Mouse (Mus musculus) midbrain, embryonic 16.5 days (tissue): ENCODE measurements around the gene Gm20388. TPM values are rescaled to one million over a fixed set of nuclear protein-coding genes. Genes with fewer than 3 reads are reported as not detected.
"Not testable (repeated sequence)": the region's sequence is repeated elsewhere in the genome, so short reads cannot be mapped to it uniquely, and the experiment has no call there.

Source experiments
- ATAC-seq: fragments of 200-750 bp; cut with Nextera tagmentation; 2 replicates; pipeline ENCODE4 v1.8.0; 2017; ENCODE audit warnings: moderate TSS enrichment
- H3K27ac ChIP-seq: fragments of 300-500 bp; sonication (generic); 2 replicates; pipeline ENCODE4 v1.5.1; 2014; ENCODE audit warnings: mild to moderate bottlenecking, low read length, mixed read lengths
- H3K27me3 ChIP-seq: fragments of 300-500 bp; sonication (generic); 2 replicates; pipeline ENCODE4 v1.6.1; 2014; ENCODE audit warnings: low read depth, low read length, mixed read lengths; ENCODE audit not compliant: control insufficient read depth, insufficient read depth
- H3K36me3 ChIP-seq: fragments of 300-500 bp; sonication (generic); 2 replicates; pipeline ENCODE4 v1.6.1; 2014; ENCODE audit warnings: mild to moderate bottlenecking, low read length, moderate library complexity, mixed read lengths; ENCODE audit not compliant: control insufficient read depth, insufficient read depth
- H3K4me1 ChIP-seq: fragments of 300-500 bp; sonication (generic); 2 replicates; pipeline ENCODE4 v1.6.1; 2014; ENCODE audit warnings: mild to moderate bottlenecking, low read length, mixed read lengths; ENCODE audit not compliant: control insufficient read depth, insufficient read depth
- H3K4me2 ChIP-seq: fragments of 300-500 bp; sonication (generic); 2 replicates; pipeline ENCODE4 v1.6.1; 2014; ENCODE audit warnings: mild to moderate bottlenecking, low read length, mixed read lengths
- H3K4me3 ChIP-seq: fragments of 300-500 bp; sonication (generic); 2 replicates; pipeline ENCODE4 v1.5.1; 2014; ENCODE audit warnings: low read depth, mild to moderate bottlenecking, low read length, moderate library complexity, mixed read lengths
- H3K9ac ChIP-seq: fragments of 300-500 bp; sonication (generic); 2 replicates; pipeline ENCODE4 v1.6.1; 2014; ENCODE audit warnings: low read depth, low read length, mixed read lengths
- H3K9me3 ChIP-seq: fragments of 300-500 bp; sonication (generic); replicated peaks from 2 replicates; pipeline ENCODE4 v1.6.1; 2014; ENCODE audit warnings: mild to moderate bottlenecking, low read length, mixed read lengths; ENCODE audit not compliant: control insufficient read depth, poor library complexity, severe bottlenecking
- WGBS: fragments of 180-500 bp; shearing (Covaris S2); extraction: QIAGEN DNeasy Blood & Tissue Kit; methylation state at CpG from one replicate; pipeline ENCODE4 v1.1.7; 2014; 5-methylcytosine and 5-hydroxymethylcytosine counted together
- polyA plus RNA-seq: library from polyadenylated mRNA; unstranded; fragments of >200 nt; fragmentation: Nextera tagmentation; extraction: Ambion mirVana; gene quantifications from 2 replicates; pipeline ENCODE4 v1.2.1, GENCODE M21; 2015

Gene Gm20388
- polyA plus RNA-seq, 1 experiment from 2014 or later: 7.5 TPM

DNA sequence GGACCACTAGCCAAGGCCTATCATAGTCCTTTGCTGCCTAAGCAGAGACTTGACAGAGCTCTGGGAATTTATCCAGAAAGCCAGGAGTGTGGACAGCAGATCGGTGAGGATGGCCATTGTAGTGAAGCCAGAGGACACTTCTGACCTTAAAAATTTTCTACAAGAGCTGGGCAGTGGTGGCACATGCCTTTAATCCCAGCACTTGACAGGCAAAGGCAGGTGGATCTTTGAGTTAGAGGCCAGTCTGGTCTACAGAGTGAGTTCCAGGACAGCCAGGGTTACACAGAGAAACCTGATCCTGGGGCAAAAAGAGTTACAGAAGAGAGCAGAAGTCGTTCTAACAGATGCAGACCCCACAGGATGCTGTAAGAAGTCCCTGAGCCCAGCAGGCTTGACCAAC lies 2405.8 kb downstream of the Gm20388 start:
- WGBS: 63% methylated on average over 2 of the region's 2 CpGs

DNA sequence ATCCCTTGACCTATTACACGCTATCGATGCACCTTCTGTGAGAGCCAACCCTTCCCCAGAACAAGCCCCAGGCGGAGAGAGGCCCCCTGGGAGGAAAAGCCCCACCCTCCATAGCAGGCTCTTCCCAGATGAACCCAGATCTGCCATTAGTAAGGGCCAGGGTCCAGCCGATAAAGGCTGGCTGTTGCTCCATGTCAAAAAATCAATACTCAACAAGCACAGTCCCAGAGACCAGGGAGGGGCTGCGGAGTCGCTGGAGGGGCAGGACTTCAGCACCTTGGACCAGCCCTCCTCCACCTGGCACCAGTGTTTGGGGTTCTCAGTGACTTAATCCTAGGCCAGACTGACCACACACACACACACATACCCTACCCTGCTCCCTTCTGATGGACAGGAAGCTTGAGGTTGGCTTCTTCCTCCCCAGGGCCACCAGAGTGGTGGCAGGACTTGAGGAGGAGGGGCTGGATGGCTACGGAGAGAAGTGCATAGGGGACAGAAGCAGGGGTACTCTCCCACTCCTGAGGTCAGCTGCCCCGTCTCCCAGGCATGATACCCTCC lies 2407.4 kb downstream of the Gm20388 start:
- no peak overlapping the region for H3K9ac ChIP-seq
- WGBS: 53% methylated on average over 8 of the region's 8 CpGs
- no peak overlapping the region for H3K4me3 ChIP-seq
- no peaks in the 10 kb centered on the region for H3K9me3 ChIP-seq
- H3K27ac ChIP-seq: no peak overlapping the region
- no peaks in the 10 kb centered on the region for H3K27me3 ChIP-seq
- no peak for ATAC-seq
- H3K36me3 ChIP-seq: no peaks in the 10 kb centered on the region
- H3K4me1 ChIP-seq: peaks cover 4% of the 10 kb centered on the region; the same call in 1 of the 2 replicates
- no peak overlapping the region for H3K4me2 ChIP-seq

More for the DNA sequence above, 2405.8 kb downstream of the Gm20388 start:
- Histone ChIP-seq H3K4me2 (no peak overlapping the region), H3K36me3 (no peaks in the 10 kb centered on the region), H3K9ac (no peak overlapping the region), H3K9me3 (no peaks in the 10 kb centered on the region), H3K27ac (no peak overlapping the region), H3K27me3 (no peaks in the 10 kb centered on the region), H3K4me3 (no peak overlapping the region), H3K4me1 (peaks cover 4% of the 10 kb centered on the region; the same call in 1 of the 2 replicates)
- no peak for ATAC-seq

DNA sequence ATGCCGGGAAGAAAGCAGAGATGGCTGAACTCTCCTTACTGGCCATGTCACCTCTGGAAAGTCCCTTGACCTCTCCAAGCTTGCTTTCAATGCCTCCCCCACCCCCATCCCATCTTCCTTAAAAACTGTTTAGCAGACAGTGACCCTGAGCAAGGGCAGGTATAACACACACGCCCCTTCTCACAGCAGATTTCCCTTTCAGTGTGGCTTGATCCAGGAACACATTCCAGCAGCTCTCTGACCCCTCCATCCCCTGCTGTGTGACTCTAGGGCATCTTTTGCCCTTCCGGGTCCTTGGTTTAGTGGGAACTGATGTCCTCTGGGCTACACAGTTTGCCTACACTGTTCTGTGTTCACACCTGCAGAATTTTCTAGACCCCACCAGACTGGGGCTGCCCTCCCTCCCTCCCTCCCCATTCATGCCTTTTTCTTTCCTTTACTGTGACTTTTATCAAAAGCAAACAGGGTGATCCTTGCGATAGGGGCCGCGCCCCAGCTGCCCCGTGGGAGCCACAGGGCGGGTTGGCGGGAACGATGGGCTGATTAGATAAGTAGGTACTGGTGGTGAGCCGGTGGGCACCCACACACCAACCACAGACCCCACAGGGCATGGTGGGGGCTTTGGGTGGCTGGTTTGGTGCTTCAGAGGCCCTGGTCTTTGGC lies 2408.5 kb downstream of the Gm20388 start:
- ATAC-seq: no peak
- H3K4me1 ChIP-seq: peaks cover 4% of the 10 kb centered on the region; the same call in 1 of the 2 replicates
- 77% methylated on average over 11 of the region's 11 CpGs for WGBS

DNA sequence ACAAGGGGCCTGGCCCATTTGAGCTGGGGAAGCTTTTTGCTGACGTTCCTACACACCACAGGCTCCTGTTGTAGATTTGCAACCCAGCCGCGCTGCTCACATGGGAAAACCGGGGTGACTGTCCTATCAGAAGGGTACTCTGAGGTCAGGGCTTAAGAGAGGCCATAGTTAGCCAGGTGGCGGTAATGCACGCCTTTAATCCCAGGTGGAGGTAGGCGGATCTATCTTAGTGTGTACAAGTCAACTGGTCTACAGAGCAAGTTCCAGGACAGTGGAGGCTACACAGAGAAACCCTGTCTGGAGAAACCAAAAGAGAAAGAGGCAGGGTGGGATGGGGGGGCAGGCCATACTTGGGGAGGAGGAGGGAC lies 2409.1 kb downstream of the Gm20388 start:
- H3K9ac ChIP-seq: no peak overlapping the region
- ATAC-seq: no peak
- H3K4me3 ChIP-seq: no peak overlapping the region
- H3K27ac ChIP-seq: no peak overlapping the region
- WGBS: 72% methylated on average over 7 of the region's 7 CpGs
- no peak overlapping the region for H3K4me2 ChIP-seq
- H3K36me3 ChIP-seq: no peaks in the 10 kb centered on the region
- no peaks in the 10 kb centered on the region for H3K27me3 ChIP-seq
- no peaks in the 10 kb centered on the region for H3K9me3 ChIP-seq
- H3K4me1 ChIP-seq: peaks cover 4% of the 10 kb centered on the region; the same call in 1 of the 2 replicates

More for the DNA sequence above, 2408.5 kb downstream of the Gm20388 start:
- Histone ChIP-seq H3K4me3 (no peak overlapping the region), H3K27ac (no peak overlapping the region), H3K9ac (no peak overlapping the region), H3K9me3 (no peaks in the 10 kb centered on the region), H3K36me3 (no peaks in the 10 kb centered on the region), H3K27me3 (no peaks in the 10 kb centered on the region), H3K4me2 (no peak overlapping the region)

DNA sequence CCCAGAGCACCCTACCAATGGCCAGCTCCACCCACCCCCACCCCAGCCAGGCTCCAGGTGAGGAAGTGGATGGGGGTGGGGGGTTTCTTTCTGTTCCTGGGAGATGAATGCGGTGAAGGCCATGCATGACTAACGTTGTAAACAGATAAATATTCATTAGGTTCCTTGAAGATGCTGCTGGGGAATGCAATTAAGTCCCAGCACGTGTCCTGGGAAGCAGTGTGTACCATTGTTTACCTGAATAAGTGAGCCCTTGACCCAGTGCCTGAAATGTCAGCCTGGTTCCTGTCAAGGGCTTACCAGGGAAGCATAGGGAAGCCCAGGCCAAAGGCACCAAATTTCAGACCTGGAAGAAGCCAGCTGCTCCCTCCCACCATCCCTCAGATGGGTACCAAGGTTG lies 2409.9 kb downstream of the Gm20388 start:
- 10% methylated on average over 3 of the region's 3 CpGs for WGBS
- no peak for ATAC-seq
- no peaks in the 10 kb centered on the region for H3K9me3 ChIP-seq
- no peak overlapping the region for H3K4me3 ChIP-seq
- H3K36me3 ChIP-seq: no peaks in the 10 kb centered on the region
- no peak overlapping the region for H3K27ac ChIP-seq
- no peak overlapping the region for H3K9ac ChIP-seq
- H3K4me1 ChIP-seq: peaks cover 4% of the 10 kb centered on the region
- H3K4me2 ChIP-seq: no peak overlapping the region
- no peaks in the 10 kb centered on the region for H3K27me3 ChIP-seq

DNA sequence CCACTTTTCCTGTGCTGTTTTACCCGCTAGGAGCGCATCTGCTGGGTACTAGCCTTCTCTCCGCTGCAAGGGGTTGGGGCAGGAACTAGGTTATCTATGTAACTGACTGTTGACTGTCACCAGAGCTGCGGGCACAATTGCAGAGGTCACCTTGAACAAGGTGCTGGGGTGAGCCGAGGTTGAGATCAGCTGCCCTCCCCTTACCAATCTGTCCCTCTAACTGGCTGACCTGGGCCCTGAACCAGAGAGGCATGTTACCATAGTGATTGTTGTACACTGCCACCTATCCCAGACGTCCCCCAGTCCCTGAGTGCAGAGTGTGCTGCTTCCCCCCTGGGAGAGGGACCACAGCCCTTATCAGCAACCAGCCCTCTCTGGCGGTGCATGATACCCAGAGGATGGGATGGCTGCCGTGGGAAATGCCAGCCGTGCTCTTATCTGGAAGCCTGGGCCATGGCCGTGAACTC lies 2410.8 kb downstream of the Gm20388 start:
- Histone ChIP-seq H3K9me3 (no peaks in the 10 kb centered on the region), H3K9ac (no peak overlapping the region), H3K36me3 (no peaks in the 10 kb centered on the region), H3K4me2 (no peak overlapping the region), H3K27me3 (no peaks in the 10 kb centered on the region), H3K27ac (no peak overlapping the region), H3K4me3 (no peak overlapping the region), H3K4me1 (peaks cover 12% of the 10 kb centered on the region)
- 62% methylated on average over 10 of the region's 10 CpGs for WGBS
- ATAC-seq: no peak

DNA sequence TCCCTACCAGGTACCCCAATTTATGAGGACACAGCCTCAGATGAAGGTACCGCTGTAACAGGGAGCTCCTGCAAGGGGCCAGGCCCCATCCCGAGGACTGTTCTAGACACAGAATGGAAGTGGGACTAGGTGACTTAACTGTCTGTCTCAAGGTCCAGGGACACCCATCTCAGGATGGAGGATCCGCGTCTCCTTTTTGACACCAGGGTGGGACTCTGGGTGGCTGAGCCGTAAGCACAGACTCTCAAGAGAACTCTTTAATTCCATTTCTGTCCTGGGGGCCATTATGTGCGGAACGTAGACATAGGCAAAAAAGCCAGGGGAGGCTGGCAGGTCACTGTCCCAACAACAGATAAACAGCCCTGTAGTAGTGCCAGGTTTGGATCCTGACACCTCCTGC lies 2411.5 kb downstream of the Gm20388 start:
- H3K9ac ChIP-seq: no peak overlapping the region
- no peaks in the 10 kb centered on the region for H3K27me3 ChIP-seq
- peaks cover 12% of the 10 kb centered on the region for H3K4me1 ChIP-seq
- H3K9me3 ChIP-seq: no peaks in the 10 kb centered on the region
- H3K4me3 ChIP-seq: no peak overlapping the region
- H3K36me3 ChIP-seq: no peaks in the 10 kb centered on the region
- no peak overlapping the region for H3K27ac ChIP-seq
- ATAC-seq: no peak
- H3K4me2 ChIP-seq: no peak overlapping the region
- WGBS: 87% methylated on average over 7 of the region's 7 CpGs

DNA sequence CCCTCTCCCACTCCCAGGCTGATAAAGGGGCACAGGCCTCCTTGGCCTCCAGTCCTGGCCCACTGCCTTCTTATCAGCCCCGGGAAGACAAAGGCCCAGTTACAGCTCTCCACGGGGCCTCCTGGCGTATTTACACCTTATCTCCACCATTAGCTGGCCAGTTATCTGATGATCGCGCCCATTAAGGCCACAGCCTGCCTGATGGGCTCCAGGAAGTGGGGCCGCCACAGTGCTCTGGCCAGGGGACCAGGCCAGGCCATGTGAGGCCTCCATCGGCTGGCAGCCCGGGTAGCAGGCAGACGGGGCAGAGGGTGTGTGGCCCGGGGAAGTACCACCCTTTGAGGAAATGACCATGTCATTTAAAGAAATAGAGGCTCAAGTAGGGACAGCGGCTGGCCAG lies 2412.2 kb downstream of the Gm20388 start:
- H3K27ac ChIP-seq: no peak overlapping the region
- no peak for ATAC-seq
- no peak overlapping the region for H3K4me3 ChIP-seq
- no peaks in the 10 kb centered on the region for H3K9me3 ChIP-seq
- H3K4me1 ChIP-seq: peaks cover 12% of the 10 kb centered on the region
- 58% methylated on average over 11 of the region's 11 CpGs for WGBS
- no peaks in the 10 kb centered on the region for H3K36me3 ChIP-seq
- no peak overlapping the region for H3K9ac ChIP-seq
- no peaks in the 10 kb centered on the region for H3K27me3 ChIP-seq
- no peak overlapping the region for H3K4me2 ChIP-seq

DNA sequence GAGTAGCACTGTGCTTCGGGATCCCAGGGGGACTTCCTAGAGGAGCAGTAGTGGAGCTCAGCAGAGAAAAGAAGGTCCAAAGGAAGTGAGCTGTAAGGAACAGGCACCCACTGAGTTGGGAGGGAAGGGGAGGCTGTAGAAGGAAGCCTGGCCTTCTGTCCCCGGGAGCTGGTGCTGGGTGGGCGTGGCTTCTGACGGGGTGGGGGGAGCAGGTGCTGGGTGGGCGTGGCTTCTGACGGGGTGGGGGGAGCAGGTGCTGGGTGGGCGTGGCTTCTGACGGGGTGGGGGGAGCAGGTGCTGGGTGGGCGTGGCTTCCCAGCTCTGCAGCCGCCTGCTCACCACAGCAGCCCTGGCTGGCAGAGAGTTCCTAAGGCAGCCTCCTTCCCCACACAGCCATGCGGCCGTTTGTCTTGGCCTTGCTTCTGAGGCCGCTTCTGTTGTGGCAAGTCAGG lies 2413.3 kb downstream of the Gm20388 start:
- not testable (repeated sequence) for H3K9ac ChIP-seq, H3K27me3 ChIP-seq, ATAC-seq, H3K9me3 ChIP-seq, H3K36me3 ChIP-seq, H3K4me3 ChIP-seq, H3K4me2 ChIP-seq, H3K27ac ChIP-seq
- peaks cover 12% of the 10 kb centered on the region for H3K4me1 ChIP-seq
- WGBS: 5% methylated on average over 11 of the region's 13 CpGs
